Mouse (Mus musculus) cerebellum, adult 11-12 months (tissue): ENCODE results near the gene Pax2.

Experiments used
- DNase-seq: peaks from one replicate; pipeline ENCODE4 v3.0.0; 2022

Pax2 gene

DNA sequence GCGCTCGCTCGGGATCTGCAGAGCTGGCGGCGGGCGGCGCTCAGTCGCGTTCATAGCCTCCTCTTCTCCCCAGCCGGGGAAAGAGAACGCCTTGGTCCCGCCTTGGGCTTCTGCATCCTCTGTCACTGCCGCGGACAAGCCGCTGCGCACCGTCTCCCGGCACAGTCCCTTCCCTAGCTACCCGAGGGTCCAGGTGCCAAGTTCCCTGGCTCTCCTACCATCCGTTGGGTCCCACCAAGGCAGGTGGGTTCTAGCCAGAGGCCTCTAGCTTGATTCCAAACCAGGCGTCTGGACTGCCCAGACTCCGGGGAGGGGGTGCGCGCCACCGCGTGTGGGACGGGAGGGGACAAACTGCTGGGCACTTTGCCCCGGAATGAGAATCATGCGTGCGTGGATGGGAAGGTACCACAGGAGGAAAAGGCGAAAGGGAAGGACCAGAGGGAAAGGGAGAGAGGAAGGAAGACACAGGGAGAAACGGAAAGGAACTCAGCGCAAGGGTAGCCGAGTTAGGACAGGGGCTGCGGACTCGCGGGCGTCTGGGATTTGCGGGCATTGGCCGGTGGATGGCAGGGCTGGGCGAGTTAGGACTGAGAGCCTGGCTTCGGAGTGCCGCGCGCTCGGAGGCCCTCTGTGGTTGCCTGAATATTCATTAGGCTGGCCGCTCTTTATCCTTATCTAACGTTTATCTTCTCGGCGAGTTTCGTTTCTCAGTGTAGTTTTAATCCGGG, at the start of gene Pax2:
Gene Pax2, plus strand, starts transcription at position 353 of the 728 bp plus-strand sequence.
- no peak for DNase-seq

DNA sequence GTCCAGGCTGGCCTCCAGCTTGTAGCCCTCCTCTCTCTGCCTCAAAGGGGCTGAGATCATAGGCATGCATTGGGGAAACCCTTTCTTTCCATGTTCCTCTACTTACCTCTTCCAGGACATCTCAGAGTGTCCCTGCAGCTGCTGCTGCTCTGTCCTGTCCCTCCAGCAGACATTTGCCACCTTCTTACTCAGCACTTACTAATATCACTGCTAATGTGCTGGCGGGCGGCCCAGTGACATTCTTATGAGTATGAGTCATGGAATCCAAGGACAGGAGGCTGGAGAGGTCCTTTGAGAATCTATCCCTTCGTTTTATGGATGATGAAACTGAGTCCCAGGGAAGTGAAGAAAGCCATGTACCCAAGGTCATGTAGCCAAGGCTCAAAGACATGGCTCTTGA, 47.0 kb upstream of the Pax2 start:
- DNase-seq = no peak

DNA sequence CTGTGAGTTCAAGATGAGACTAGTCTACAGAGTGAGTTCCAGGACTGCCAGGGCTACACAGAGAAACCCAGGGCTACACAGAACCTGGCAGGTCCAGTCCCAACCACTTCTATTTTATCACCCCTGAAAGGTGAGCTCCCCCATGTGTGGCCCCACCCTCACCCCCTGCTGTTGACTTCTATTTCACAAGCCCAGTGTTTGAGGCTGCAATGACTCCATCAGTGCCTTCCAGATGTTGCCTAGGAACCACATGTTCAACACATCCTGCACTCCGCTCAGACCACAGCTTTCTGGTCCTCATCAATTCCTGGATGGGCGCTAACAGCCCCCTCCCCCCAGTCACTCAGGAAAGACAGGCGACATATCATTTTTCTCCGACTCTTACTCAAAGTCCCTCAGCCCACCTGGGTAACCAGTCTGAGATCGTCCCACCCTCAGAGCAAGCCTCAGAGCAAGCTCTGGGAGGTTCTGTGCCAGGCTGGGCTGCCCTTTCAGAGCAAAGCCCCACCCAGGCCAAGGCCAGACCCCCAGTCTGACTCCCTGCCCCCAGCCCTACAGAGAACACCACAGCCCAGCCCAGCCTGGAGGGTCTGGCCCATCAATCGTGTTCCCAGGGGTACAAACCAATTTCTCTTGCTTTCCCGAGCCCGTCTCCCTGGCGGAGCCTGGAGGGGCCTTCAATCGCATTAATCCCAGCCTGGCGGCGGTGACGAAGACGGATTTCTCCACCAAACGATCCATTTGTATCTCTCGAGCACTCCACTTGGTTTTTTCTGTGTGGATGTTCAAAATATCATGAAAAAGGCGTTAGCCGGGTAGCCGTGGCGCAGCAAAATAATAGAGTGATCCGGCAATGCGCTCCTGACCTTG, 38.9 kb upstream of the Pax2 start:
- no peak for DNase-seq

DNA sequence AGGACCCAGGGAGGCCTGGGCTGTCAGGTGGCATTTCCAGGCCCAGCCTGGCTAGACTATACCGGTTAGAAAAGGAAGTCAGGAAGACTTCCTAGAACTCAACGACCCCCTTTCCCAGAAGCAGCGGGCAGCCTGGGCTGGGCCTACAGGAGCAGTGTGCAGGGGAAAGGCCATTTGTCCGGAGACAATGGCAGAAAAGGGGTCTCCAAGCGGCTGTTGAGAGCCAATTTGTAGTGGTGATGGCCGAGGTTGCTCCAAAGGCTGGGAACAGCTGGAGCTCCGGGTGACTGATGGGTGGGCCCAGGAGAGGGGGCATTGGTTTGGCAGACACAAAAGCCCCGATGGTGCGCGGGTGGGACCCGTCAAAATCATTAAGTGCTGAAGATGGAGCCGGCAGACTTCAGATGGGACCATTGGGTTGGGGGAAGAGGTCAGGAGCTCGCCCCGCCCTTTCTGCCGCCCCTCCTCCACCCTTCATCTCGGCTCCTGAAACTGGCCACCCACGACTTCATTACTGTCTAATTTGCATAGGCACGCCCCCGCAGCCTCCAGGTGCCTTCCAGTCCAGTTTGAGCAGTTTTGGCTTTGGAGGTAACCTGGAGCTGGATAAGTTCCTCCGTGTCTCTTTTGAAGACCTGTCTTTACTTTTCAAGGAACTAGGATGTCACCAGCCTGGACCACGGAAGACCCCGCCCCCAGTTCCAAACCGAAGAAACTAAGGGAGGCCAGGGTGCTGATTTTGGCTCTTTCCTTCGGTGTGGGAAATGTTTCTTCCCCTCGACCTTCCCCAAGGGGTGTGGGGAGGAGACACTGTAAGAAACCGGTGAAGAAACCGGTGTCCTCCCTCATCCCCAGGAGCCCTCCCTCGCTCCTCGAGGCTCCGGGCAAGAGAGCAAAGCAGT, 36.3 kb upstream of the Pax2 start:
- no peak for DNase-seq

DNA sequence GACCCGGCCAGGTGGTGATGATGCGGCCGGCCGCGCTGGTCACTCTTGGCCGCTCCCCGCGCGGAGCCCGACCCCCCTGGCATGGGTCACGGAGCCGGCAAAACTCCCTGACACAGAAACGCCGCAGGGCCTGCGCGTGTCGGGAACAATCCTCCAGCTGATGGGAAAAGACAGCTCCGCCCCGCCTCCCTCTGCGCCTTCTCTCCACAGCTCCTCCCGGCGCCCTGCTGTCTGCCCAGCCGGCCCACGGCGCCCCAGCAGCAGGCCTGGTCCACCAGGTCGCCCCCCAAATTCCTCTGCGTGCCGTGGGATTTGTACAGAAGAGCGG, 35.7 kb upstream of the Pax2 start:
- DNase-seq = no peak

DNA sequence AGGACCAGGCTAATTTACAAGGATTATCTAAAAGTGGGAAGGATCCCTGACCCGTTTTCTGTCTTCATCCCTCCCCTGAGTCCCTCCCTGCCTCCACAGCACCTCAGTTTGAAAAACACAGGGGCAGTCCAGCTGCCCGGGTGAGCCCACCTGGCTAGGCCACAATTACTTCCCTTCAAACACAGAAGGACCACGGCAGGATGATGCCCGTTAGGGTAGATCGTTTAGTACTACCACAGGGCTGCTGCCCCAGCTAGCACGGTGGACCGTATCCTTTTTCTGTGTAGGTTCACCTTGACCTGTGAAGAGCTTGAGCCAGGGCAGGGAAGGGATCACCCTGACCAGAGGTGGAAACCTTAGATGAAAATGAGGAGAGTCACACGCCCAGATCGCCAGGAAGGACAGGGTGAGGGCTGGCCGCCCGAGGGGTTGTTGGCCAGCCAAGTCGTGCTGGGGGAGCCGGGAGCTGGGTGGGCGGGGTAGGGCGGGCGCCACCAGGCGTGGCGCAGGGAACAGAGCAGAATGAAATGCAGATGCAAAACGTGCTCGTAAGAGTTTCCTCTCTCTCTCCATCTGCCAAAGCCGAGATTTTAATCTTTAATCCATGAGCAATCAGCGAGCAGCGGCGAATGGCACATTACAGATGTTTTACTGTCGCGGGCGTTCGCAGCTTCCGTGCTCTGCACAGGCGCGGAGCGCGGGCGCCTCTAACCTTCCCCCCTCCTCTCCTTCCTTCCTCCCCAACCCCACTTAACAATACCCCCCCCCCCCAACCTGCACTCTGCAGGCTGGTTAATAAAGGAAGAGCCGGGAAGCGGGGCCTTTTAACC, 32.0 kb upstream of the Pax2 start:
- no peak for DNase-seq

DNA sequence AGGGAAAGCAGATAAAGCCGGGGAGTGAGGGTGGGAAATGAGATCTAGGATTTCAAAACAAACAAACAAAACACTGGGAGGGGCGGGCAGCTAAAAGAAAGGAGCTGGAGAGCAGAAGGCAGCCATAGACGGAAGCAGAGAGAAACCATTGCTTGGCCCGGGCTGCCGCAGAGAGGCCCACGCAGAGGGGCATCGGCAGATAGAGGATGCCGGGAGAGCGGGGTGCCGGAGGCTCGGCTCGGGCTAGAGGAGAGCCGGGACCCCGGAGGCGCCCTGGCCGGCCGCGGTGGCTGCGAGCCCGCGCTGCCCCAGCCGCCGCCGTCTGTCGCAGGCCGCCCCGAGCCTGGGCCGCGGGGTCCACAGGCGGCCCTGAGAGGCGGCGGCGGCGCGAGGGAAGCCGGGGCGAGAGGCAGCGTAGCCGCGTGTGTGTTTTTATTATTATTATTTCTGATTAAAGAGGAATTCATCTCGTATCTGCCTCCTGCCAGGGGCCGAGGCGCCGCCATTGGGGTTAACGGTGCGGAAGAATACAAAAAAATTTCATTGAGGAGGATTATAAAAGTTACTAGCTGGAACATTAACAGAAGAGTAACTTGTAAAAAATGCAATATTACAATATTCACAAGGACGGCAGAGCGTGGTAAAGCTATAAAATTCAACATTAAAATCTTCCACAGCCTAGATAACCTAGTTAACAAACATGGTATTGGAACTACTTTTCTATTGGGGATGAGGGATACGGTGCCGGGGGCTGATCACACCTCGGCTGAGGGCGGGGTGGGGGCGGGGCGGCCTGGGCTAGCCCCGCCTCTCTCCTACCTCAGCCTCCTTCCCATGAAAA, 29.7 kb upstream of the Pax2 start:
- no peak for DNase-seq

DNA sequence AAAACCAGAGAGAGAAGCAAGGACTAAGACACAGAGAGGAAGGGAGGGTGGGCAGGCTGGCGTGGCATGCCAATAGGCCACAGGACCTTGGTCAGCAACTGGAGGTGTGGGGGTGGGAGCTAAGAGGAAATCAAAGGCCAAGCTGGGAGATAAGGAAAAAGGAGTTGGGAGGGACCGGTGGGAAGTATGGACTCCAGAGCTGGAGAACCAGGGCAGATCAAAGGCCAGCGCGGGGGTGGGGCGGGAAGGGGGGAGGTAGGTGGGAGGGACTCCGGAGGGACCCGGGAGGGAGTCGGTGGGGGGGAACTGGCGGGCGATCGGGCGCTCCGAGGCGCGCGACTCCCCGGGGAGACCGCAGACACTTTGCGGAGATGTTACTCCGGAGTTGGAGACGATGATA, 21.7 kb upstream of the Pax2 start:
- no peak for DNase-seq

DNA sequence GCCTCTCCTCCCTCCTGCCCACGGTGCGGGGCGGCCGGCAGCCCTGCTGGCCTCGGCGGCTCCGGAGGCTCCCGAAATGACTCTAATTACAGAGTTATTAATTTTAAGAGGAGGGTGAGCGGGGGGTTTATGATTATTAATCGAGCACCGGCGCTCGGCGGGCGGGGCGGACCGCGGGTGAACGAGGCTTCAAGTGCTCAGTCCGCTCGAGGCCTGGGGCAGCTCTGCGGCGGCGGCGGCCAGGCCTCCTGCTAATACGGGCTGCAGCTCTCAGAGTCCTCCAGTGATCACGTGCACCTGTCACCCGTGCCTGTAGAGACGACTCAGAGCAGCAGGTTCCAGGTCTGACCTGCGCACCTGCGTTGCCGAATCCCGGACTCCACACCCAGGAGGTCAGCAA, 21.2 kb upstream of the Pax2 start:
- no peak for DNase-seq

DNA sequence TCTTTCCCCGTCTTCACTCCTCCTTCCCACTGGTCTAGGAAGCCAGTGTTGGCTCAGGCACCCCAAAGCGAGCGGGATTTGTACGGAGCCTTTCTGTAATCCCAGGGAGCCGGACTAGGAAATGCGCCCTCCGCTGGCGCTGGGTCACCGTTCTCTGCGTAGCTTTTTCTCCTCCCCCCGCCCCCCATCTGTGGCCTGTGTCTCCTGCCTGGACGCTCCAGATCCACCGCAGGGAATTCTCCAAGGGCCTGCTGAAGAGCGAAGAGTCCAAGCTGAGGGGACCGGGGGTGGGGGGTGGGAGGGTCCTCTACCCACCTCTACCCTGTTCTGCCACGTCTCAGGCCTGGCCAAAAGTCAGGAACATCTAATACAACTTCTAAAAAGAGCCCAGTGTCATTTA, 15.5 kb upstream of the Pax2 start:
- no peak for DNase-seq

DNA sequence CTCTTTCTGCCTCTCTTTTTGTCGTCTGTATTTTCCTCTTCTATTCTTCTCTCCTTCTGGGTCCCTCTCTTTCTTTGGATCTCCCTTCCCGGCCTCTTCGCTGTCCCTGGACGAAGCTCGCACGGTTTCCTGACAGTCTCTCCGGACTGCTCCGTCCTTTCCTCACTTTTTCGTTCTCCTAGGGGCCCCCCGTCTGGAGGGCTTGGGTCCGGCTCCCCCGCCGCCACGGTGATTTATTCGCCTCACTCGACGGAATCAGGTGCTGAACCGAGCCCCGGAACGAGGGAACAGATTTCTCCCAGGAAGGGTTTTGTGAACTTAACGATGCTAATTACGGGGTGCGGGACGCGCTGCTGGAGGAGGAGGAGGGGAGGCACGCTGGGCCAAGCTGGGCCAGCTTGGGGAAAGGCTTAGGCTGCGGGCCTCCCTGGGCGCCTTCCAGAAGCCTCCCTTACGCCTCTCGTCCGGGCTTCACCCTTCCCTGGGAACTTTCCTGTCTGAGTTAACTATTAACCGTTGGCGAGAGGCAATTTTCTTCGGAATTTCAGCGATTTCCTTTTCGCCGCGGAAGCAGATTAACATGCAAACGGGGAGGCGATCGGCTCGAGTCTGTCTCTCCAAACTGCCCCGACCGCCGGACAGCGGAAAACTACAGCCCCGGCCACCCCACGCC, 14.6 kb upstream of the Pax2 start:
- DNase-seq = no peak

DNA sequence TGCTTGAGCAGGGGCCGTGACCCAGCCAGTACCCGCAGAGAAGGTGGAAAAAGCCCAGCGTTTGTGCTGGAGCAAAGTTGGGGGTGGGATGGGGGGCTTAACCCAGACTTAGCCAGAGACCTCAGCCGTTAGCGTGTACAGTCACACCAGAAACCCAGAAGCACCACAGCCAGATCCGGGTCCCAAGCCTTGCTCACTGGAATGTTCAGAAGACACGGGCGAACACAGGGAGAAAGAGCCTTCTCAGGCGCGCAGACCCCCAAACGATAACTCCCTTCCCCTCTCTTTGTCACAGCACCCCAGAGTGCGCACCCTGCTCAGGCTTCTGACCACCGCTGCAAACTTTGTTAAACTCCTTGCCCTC, 14.1 kb upstream of the Pax2 start:
- DNase-seq = no peak

DNA sequence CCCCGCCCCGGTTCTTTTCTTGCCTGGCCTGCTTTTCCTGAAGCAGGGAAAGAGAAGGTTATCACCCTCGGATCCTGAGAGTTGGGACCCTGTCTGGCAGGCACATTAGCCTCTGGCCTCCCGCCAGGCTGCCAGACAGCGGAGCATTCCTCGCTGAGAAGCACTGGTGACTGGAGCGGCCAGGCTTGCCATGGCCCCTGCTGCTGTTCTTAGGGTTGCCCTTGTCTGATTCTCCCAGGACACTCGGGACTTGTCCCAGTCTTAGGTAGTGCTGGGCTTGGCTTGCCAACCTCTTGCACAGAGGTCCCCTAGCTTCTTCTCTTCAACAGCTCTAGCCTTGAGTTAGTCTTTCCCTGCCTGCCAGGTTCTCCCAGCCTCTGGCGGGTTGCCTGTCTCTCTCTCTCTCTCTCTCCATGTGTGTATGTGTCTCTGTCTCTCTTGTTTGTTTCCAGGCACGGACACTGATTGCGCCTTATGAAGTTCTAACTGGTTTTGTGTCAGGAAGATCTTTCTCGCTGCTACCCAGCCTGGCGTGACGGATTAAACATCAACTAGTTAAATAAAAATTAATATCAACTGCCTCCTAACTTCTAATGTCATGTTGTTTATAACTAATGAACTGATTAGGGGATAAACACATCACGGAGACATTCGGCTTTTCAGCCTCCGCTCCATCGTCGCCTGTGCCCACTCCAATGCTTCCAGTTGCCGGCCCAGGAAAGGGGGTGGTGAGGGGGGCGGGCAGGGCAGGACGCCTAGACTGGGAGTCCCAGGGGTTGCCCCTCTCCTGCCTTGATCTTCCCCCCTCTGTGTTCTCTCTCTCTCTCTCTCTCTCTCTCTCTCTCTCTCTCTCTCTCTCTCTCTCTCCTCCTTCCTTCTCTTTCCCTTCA, 13.5 kb upstream of the Pax2 start:
- no peak for DNase-seq

DNA sequence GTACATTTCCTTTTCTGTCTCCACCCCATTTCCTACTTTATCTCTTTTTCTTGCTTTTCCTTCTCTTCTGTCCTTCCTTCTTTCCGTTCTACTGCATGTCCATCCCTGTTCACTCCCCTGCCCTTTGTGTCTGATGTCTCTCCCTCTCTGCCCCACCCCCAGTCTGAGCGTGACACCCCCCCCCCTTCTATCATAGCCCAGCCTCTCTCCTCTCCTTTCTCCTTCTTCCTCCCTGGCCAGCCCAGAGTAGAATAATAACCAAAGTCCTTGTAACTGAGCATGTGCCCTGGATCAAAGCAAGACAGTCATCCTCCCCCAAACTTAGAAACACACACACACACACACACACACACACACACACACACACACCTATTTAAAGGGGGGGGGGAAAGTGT, 12.8 kb upstream of the Pax2 start:
- no peak for DNase-seq

DNA sequence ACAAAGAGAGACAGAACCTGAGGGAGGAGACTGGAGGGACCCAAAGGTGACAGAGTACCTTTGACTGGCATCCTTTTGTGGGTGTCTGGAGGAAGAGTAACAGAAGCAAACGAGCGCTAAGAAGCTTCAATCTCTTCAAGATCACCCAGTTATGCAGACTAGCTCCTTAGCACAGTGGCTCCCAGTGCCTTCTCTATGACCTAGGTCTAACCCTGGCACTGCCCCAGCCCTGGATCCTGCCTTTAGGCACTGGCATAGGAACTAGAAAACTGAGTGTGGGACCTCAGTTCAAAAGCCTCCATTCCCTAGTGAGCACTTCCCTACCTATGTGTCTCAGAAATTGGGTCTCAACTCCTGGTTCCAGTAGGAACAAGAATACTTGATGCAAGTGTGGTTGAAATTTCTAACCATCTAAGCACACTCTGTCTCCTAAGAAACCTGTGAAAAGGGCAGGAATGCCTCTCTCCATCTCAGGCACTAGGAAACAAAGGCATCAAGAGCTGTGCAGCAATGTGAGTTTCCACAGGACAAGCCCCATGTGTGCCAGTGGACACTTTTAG, 11.8 kb upstream of the Pax2 start:
- no peak for DNase-seq

DNA sequence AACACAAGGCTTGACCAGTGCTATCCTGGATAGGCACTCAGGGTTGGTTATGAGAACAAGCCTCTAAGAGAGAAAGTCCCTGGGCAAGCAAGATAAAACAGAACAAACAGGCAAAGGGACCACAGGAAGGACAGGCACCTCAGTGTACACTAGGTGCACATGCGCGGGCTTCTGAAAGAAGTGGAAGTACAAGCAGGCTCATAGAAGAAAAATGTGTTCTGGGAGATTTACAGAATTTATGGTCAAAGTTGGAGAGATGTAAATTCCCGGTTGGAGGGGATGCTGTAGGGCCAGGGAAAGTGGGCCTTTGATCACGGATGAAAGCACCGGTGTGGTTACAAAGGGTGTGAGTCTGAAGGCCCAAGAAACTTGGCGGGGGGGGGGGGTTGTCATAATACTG, 10.1 kb upstream of the Pax2 start:
- no peak for DNase-seq

DNA sequence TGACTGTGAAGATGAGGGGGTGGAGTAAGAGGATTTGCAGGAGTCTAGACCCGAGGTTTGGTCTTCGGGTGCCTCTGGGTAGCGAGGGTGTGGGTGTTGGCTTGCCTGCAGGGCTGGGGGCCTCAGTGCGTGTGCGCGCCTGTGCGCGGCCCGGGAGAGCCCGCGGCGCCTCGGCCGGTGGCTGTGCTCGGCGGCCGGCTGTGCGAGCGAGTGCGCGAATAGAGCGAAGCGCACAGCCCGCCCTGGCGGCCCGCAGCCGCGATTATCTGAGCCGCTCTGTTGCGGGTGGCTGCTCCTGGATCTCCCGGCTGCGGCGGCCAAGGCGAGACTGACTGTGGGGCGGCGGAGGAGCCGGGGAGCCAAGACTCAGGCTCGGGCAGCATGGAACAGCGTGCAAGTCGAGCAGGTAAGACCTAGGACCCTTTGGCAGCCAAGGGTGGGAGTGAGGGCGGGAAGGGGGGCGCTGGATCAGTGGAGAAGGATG, 9.3 kb upstream of the Pax2 start:
- DNase-seq = no peak

DNA sequence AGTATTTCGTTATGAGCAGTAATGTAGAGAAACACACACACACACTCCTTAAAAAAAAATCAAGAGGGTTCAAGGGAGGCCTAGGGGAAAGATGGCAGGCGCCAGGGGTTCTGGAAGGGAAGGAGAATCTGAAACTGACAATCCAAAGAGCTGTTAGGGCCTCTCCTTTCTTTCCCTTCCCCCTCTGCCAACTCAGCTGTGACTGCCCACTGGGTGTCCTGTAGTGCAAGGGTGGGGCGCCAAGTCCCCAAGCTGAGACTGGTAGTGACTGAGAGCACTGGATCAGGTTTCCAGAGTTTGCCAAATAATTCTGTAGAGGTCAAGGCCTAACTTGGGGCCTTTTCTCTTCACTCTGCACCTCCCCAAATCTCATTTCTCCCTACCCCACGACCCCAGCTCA, 8.4 kb upstream of the Pax2 start:
- no peak for DNase-seq

DNA sequence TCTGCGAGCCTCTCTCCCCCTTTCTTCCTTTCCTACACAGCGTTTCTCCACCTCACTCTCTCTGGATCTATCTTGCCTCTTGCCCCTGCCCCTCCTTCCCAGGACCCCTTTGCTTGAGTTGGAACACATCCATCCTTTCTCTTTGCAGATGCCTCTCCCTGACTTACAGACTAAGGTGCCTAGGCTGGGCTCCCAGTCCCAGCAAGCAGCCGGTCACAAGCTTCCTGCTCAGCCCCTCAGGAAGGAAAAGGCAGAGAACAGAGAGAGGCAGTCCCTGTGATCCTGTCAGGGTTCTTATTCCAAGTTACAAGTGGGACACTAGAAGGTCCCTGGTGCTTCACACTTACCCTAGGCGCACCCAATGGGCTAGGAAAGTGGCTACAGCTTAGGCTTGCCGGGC, 7.6 kb upstream of the Pax2 start:
- no peak for DNase-seq
